Mouse (Mus musculus) small intestine, adult 2 months (tissue): Measurements from ENCODE around the gene Aco2.

ENCODE experiments used
- CTCF ChIP-seq: fragments of 200-500 bp; IDR thresholded peaks from 2 replicates; pipeline ENCODE4 v1.5.1; 2012; ENCODE audit warnings: low read depth, mild to moderate bottlenecking, control low read depth, inconsistent platforms, low read length, moderate library complexity, mixed read lengths; ENCODE audit not compliant: insufficient replicate concordance, insufficient read length; ENCODE audit errors: extremely low read depth
- POLR2A ChIP-seq: fragments of 200-500 bp; IDR thresholded peaks from 2 replicates; pipeline ENCODE4 v1.6.1; 2012; ENCODE audit warnings: low read depth, mild to moderate bottlenecking, control low read depth, inconsistent platforms, low read length, moderate library complexity

GRCm38 (mm10) chr15:81897607-81898285 lies 25.6 kb downstream of the Aco2 start:
- TF ChIP-seq CTCF (no peak), POLR2A (no peak)
